Mouse (Mus musculus) leukemia stem cell, adult 10-12 weeks (primary cell): ENCODE results near the gene Dnajc25. TPM values are rescaled to one million over a fixed set of nuclear protein-coding genes. Genes with fewer than 3 reads are reported as not detected.

Source experiments
- polyA plus RNA-seq: library from polyadenylated mRNA; stranded (reverse); fragments of >175 nt; gene quantifications from 2 replicates; pipeline ENCODE4 v1.2.3, GENCODE M21; 2012; ENCODE audit warnings: low replicate concordance

The Dnajc25 gene
- 2.9 and 4.5 TPM in 2 replicates for polyA plus RNA-seq

GRCm38 (mm10) chr4:58994762-58995161 lies at the start of gene Dnajc25:
TSS of gene Dnajc25 (plus strand) at chr4:58995062.

GRCm38 (mm10) chr4:58986540-58987190 lies 8.2 kb upstream of the Dnajc25 start, which contains the start of gene Ptgr1:
TSS of gene Ptgr1 (minus strand) at chr4:58987119.

GRCm38 (mm10) chr4:59002948-59003805 lies 8.3 kb downstream of the Dnajc25 start, which contains the start of gene Gm20503:
TSS of gene Gm20503 (plus strand) at chr4:59003210.

GRCm38 (mm10) chr4:59034918-59035785 lies 40.3 kb downstream of the Dnajc25 start, which contains the start of gene Gng10:
TSS of gene Gng10 (plus strand) at chr4:59035088.

Other genes starting within 250 kb of the Dnajc25 start
- gene Olfr267, start 207.3 kb upstream of the Dnajc25 start, polyA plus RNA-seq, result not detected in 2 replicates
- gene Ecpas, start 82.3 kb upstream of the Dnajc25 start, polyA plus RNA-seq, result 28.2 and 55.2 TPM in 2 replicates
- not detected in 2 replicates for gene Zkscan16, start 51.4 kb upstream of the Dnajc25 start, polyA plus RNA-seq
- 0.10 TPM in 1 of 2 replicates, not detected in the other for gene Ptgr1, start 7.9 kb upstream of the Dnajc25 start, polyA plus RNA-seq
- gene Gm20503, start 8.1 kb downstream of the Dnajc25 start, polyA plus RNA-seq, result 2.9 and 4.6 TPM in 2 replicates
- 14.5 and 20.5 TPM in 2 replicates for gene Gng10, start 40.0 kb downstream of the Dnajc25 start, polyA plus RNA-seq
- gene AI481877, start 143.9 kb downstream of the Dnajc25 start, polyA plus RNA-seq, result not detected in 2 replicates
- gene Ugcg, start 194.2 kb downstream of the Dnajc25 start, polyA plus RNA-seq, result 46.7 and 48.1 TPM in 2 replicates